Mouse (Mus musculus): ENCODE measurements around the gene Pcsk2. TPM values are rescaled to one million over a fixed set of nuclear protein-coding genes. Genes with fewer than 3 reads are reported as not detected.

Pcsk2 gene
- polyA plus RNA-seq, 1 experiment: not detected

GRCm38 (mm10) chr2:143832721-143833120, 286.8 kb downstream of the Pcsk2 start:
- no peak for TF ChIP-seq GATA1 (IDR thresholded peaks at IDR 0.05; ENCODE audit: low read length)

- no peak for TF ChIP-seq GATA1 (IDR thresholded peaks at IDR 0.05; ENCODE audit: low read length)
Observed at GRCm38 (mm10) chr2:143834082-143834481, 288.1 kb downstream of the Pcsk2 start.

- no peak for TF ChIP-seq GATA1 (IDR thresholded peaks at IDR 0.05; ENCODE audit: low read length)
Observed at GRCm38 (mm10) chr2:143835820-143836219, 289.9 kb downstream of the Pcsk2 start.

DNA sequence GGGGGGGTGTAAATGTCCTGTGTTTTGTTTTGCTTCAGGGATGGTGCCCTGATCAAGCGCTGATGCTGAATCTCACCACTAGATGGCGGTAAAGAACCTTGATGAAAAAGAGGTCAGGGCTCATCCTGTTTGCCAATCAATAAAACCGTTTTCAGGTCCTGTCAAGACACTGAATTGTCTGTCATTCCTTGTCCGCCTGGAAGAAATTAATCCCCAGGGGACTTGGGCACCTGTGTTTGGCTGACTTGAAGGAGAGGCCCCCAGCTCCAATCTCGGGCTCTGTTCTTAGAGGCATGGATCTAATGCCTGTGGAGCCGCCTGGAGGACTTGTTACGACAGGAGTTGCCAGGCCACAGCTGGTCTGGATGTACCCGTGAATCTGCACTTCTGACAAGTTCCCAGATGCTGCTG, 291.3 kb downstream of the Pcsk2 start:
- TF ChIP-seq GATA1 (IDR thresholded peaks at IDR 0.05; ENCODE audit: low read length): no peak

- TF ChIP-seq GATA1 (IDR thresholded peaks at IDR 0.05; ENCODE audit: low read length): no peak
Observed at GRCm38 (mm10) chr2:143838698-143839097, 292.7 kb downstream of the Pcsk2 start.

- TF ChIP-seq GATA1 (IDR thresholded peaks at IDR 0.05; ENCODE audit: low read length): no peak
Observed at GRCm38 (mm10) chr2:143839458-143839857, 293.5 kb downstream of the Pcsk2 start.

- no peak for TF ChIP-seq GATA1 (IDR thresholded peaks at IDR 0.05; ENCODE audit: low read length)
Observed at GRCm38 (mm10) chr2:143840895-143841294, 294.9 kb downstream of the Pcsk2 start.

DNA sequence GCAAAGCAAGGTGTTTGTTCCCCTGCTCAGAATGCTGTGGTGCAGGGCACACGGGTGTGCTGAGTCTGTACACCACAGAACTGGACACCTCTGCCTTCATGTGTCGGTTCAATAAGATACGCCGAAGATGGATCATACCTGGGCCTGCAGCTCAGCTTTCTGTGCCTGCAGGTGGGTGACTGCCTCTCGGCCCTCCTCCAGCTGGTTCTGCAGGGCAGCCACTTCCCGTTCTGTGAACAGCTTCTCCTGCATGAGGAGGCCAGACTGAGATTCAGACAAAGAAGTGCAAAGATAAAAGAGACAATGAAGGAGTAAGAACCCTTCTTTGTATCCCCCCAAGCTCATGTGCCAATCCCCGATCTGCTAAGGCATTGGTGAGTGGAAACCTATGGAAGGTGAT, 295.6 kb downstream of the Pcsk2 start:
- TF ChIP-seq GATA1 (IDR thresholded peaks at IDR 0.05; ENCODE audit: low read length): no peak

DNA sequence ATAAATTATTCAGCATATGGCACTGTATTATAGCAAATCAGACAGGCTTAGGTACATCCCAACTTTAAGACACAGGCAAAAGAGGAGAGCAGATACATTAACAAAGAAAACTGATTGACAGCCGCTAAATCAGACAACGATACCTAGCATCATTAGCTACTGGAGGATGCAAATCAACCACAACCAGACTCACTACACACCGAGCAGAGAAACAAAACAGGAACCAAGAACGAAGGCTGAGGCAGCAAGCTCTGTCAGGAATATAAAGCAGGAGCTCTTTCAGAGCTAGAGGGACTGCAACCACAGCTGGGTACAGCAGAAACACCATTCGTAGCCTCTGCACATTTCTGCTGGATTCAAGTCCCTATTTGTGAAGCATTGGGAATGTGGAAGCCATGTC, 298.8 kb downstream of the Pcsk2 start:
- no peak for TF ChIP-seq GATA1 (IDR thresholded peaks at IDR 0.05; ENCODE audit: low read length)

DNA sequence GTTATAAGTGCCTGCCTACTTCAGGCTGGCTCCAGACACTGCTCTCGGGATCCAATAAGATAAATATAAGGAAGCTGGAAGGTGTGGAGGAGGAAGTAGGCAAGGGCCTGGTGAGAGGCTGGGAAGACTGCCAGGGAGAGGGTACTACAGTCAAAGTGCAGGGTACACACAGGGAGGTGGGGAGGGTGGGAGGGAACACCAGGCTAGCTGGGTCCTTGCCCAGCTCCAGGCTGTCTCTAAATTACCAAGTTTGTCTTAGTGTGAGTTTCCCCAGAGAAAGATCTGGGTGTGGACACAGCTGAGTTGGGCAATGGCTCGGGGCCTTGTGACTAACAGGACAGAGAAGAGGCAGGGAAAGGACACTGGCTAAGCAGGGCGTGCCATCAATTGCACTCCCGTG, 300.8 kb downstream of the Pcsk2 start:
- no peak for TF ChIP-seq GATA1 (IDR thresholded peaks at IDR 0.05; ENCODE audit: low read length)

- no peak for TF ChIP-seq GATA1 (IDR thresholded peaks at IDR 0.05; ENCODE audit: low read length)
Observed at GRCm38 (mm10) chr2:143847291-143847690, 301.3 kb downstream of the Pcsk2 start.

- no peak for TF ChIP-seq GATA1 (IDR thresholded peaks at IDR 0.05; ENCODE audit: low read length)
Observed at GRCm38 (mm10) chr2:143851354-143852221, 305.6 kb downstream of the Pcsk2 start.

- TF ChIP-seq GATA1 (IDR thresholded peaks at IDR 0.05; ENCODE audit: low read length): no peak
Observed at GRCm38 (mm10) chr2:143852295-143853275, 306.6 kb downstream of the Pcsk2 start.

DNA sequence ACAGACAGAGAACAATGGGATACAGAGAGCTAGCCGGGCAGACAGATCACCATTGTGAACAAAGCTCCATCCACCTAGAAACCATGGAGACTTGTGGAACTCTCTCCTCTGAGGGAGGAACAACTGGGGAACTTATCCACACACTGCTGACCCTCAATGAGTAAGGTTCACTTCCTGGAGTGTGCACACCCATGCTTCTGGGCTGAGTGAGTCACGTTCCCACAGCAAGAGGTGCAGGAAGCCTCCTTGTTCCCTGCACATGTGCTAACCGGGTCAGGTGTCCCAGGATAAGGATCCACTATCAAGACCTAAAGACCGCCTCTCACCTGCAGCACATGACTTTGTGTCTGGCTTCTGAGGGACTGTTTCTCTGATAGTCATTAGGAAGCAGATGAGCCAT, 307.5 kb downstream of the Pcsk2 start:
- no peak for TF ChIP-seq GATA1 (IDR thresholded peaks at IDR 0.05; ENCODE audit: low read length)

- TF ChIP-seq GATA1 (IDR thresholded peaks at IDR 0.05; ENCODE audit: low read length): no peak
Observed at GRCm38 (mm10) chr2:143859166-143859565, 313.2 kb downstream of the Pcsk2 start.
